Mouse (Mus musculus): ENCODE data around the gene Gm10282. TPM values are rescaled to one million over a fixed set of nuclear protein-coding genes. Genes with fewer than 3 reads are reported as not detected.
A peak's percentile ranks its signal among the peaks of the same experiment; 100 is the strongest.

Gene Gm10282
- total RNA-seq, 2 experiments from 2014 or later, result 3.9 to 6.2 TPM

- no peak for DNase-seq (ENCODE audit: extremely low spot score in 1 of 2, low spot score in 2 of 2)
- Histone ChIP-seq H3K4me3 (no peak overlapping the region), H3K27ac (no peak overlapping the region)
- intact Hi-C loops (cut with DNase I), result no loop called here
- no peak for TF ChIP-seq CTCF (IDR thresholded peaks at IDR 0.05)
Measured at GRCm38 (mm10) chr8:72291104-72291503, 14.0 kb downstream of the Gm10282 start.

DNA sequence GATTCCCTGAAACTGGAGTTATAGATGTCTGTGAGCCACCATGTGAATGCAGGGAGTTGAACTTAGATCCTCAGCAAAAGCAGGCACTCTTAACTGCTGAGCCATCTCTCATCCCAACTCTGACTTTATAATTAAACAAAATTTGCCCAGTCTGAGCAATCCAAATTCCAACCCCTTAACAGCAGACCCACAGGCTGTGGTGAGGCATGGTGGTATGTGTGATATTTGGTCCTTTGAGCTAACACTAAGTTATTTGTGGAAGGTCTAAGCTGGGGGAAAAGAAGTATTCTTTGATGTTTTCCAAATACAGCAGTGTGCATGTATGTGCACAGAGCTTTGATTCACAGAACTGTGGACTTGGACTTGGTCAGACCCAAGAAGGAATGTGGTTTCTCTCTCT lies 16.0 kb downstream of the Gm10282 start:
- TF ChIP-seq CTCF (IDR thresholded peaks at IDR 0.05), result no peak
- intact Hi-C loops (cut with DNase I), result no loop called here
- DNase-seq (ENCODE audit: extremely low spot score in 1 of 2, low spot score in 2 of 2), result no peak
- no peak overlapping the region for H3K27ac ChIP-seq
- H3K4me3 ChIP-seq, result no peak overlapping the region

GRCm38 (mm10) chr8:72285285-72285684 lies 19.8 kb downstream of the Gm10282 start:
- no peak overlapping the region for H3K4me3 ChIP-seq
- TF ChIP-seq CTCF (IDR thresholded peaks at IDR 0.05), result no peak
- no peak overlapping the region for H3K27ac ChIP-seq
- intact Hi-C loops (cut with DNase I), result no loop called here
- no peak for DNase-seq (ENCODE audit: extremely low spot score in 1 of 2, low spot score in 2 of 2)

DNA sequence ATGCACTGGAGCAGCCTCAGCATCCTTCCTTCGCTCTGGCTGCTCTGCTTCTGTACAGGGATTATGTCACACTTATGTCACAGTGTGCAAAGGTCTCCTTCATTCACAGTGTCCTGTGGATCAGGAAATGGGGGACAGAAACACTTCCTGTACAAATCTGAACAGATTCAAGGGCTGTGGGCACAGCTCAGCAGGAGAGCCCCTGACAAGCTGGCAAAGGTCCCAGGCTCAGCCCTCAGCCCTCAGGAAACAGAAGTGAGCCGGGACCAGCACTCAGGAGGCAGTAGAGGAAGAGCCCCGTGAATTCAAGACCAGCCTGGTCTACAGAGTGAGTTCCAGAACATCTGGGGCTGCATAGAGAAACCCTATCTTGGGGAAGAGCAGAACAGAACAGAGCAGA lies 23.4 kb downstream of the Gm10282 start:
- Histone ChIP-seq H3K4me3 (no peak overlapping the region), H3K27ac (no peak overlapping the region)
- no peak for TF ChIP-seq CTCF (IDR thresholded peaks at IDR 0.05)
- DNase-seq (ENCODE audit: extremely low spot score in 1 of 2, low spot score in 2 of 2), result no peak
- intact Hi-C loops (cut with DNase I), result no loop called here

GRCm38 (mm10) chr8:72279151-72279550 lies 25.9 kb downstream of the Gm10282 start:
- Histone ChIP-seq H3K27ac (no peak overlapping the region), H3K4me3 (no peak overlapping the region)
- intact Hi-C loops (cut with DNase I), result no loop called here
- no peak for DNase-seq (ENCODE audit: extremely low spot score in 1 of 2, low spot score in 2 of 2)
- TF ChIP-seq CTCF (IDR thresholded peaks at IDR 0.05), result no peak

DNA sequence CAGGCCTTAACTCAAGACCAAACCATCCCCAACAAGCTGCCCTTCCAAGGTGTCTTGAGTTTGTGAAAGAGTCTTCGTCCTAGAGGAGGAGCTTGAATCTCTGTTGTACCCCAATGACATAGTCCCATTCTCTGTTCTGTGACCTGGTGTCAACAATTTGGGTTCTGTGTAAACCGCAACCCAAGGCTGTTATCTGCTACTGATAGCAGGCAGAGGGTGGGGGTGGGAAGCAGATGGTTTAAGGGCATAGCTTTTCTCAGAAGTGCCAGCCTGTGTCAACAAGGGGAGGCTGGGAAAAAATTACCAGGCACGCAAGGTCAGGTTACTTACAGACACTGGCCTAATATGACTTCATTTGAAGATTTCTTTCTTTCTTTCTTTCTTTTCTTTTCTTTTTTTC lies 27.8 kb downstream of the Gm10282 start:
- no peak for TF ChIP-seq CTCF (IDR thresholded peaks at IDR 0.05)
- intact Hi-C loops (cut with DNase I), result no loop called here
- Histone ChIP-seq H3K27ac (no peak overlapping the region), H3K4me3 (no peak overlapping the region)
- no peak for DNase-seq (ENCODE audit: extremely low spot score in 1 of 2, low spot score in 2 of 2)

DNA sequence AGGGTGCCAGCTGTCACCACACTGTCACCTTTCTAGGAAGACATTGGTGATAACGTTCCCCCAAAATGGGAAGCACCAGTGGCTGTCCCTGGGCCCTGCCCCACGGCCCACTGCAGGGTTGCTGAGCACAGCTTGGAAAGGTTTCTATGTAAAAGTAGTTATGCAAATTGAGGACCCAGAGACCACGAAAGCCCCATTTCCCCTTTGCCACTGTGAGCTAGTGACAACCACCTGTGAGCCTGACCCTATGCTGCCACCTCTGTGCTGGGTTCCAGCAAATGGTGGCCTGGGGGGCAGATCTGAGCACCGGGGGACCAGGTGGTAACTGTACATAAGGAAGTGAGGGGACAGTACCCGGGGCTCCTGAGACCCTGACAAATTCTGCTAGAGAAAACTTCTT lies 31.3 kb downstream of the Gm10282 start:
- TF ChIP-seq CTCF (IDR thresholded peaks at IDR 0.05), result no peak
- DNase-seq (ENCODE audit: extremely low spot score in 1 of 2, low spot score in 2 of 2), result no peak
- intact Hi-C loops (cut with DNase I), result no loop called here
- H3K27ac ChIP-seq, result no peak overlapping the region
- no peak overlapping the region for H3K4me3 ChIP-seq

DNA sequence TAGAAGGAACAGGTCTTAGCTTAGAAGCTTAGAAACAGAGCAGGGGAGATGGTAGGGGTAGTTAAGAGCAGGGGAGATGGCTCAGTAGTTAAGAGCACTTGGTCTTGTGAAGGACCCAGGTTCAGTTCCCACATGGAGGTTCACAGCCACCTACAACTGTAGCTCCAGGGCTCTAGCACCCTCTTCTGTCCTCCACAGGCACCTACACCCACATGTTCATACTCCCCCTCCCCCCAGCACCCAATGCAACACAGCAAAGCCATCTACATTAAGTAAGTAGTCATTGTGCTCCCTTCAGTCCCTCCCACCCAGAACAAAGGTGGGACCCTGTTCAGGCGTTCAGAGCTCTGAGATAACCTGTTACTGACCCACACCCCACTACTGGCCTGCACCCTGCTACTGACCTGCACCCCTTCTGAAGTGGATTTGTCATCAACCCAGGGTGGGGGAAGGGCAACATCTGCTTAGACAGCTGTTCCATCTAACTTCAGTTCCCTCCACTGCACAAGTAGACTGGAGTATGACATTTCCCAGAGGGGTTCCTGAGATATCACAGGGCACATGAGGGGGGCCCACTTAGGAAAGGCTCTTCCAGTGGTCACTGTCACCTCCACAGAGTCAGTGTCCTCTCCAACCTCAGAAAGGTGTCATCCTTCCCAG lies 31.8 kb downstream of the Gm10282 start:
- no peak for DNase-seq (ENCODE audit: extremely low spot score in 1 of 2, low spot score in 2 of 2)
- no peak for TF ChIP-seq CTCF (IDR thresholded peaks at IDR 0.05)
- intact Hi-C loops (cut with DNase I), result no loop called here
- Histone ChIP-seq H3K27ac (no peak overlapping the region), H3K4me3 (no peak overlapping the region)

DNA sequence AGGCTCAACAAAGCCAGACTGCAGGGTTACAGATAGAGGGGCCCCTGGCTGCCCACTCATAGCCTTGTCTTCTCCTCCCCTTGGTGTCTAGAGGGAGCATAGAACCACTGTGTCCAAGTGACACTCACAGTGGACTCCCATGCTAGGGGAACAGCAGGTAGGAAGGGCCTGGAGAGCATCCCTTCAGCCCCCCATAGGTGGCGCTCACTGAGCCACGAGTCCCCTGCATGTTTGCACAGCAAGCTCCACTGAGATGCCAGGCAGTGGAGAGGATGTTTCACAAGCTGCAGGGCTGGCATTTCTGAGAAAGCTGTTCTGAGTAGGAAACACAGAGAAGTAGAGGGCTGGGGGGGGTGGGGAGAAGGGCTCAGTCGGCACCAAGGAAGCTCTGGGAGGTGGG lies 32.7 kb downstream of the Gm10282 start:
- Histone ChIP-seq H3K4me3 (no peak overlapping the region), H3K27ac (no peak overlapping the region)
- DNase-seq (ENCODE audit: extremely low spot score in 1 of 2, low spot score in 2 of 2), result peak; percentile 51 to 54
- intact Hi-C loops (cut with DNase I), result no loop called here
- peak; percentile 70 for TF ChIP-seq CTCF (IDR thresholded peaks at IDR 0.05)

DNA sequence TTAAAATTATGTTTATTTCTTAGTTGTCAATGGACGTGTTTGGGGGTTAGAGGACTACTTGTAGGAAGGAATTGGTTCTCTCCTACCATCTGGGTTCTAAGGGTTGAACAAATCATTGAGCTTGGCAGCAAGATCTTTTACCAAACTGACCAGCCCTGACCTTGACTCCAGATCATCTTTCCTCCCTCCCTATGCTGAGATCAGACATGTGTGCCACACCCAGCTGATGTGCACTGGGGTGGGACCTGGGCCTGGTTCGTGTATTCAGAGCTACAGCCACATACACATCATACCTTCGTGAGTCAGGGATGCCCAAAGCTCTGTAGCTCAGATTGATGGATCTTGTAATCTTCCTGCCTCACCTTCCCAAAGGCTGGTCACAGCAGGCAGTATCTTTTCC lies 33.4 kb downstream of the Gm10282 start:
- no peak for TF ChIP-seq CTCF (IDR thresholded peaks at IDR 0.05)
- Histone ChIP-seq H3K4me3 (no peak overlapping the region), H3K27ac (no peak overlapping the region)
- DNase-seq (ENCODE audit: extremely low spot score in 1 of 2, low spot score in 2 of 2), result no peak
- intact Hi-C loops (cut with DNase I), result no loop called here

GRCm38 (mm10) chr8:72271051-72271660 lies 33.9 kb downstream of the Gm10282 start:
- intact Hi-C loops (cut with DNase I), result no loop called here
- DNase-seq (ENCODE audit: extremely low spot score in 1 of 2, low spot score in 2 of 2), result no peak
- TF ChIP-seq CTCF (IDR thresholded peaks at IDR 0.05), result no peak
- Histone ChIP-seq H3K27ac (no peak overlapping the region), H3K4me3 (no peak overlapping the region)

DNA sequence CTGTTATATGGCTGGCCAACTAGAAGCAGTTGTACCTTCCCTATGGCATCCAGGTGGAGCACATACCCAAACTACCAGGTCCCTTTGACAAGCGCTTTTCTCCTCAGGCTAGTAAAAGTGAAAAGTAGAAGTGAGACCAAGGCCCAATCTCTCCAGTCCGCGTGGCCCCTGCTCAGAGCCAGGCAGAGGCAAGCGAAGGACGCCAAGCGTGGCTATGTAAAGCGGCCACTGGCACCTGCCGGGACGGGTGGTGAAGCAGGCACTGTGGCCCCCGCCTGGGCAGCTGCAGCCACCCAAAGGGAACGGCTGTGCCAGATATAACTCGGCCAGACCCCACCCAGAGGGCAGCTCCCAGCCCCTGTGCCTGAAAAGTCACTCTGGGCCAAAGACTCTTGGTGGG lies 34.5 kb downstream of the Gm10282 start:
- intact Hi-C loops (cut with DNase I), result no loop called here
- no peak for DNase-seq (ENCODE audit: extremely low spot score in 1 of 2, low spot score in 2 of 2)
- TF ChIP-seq CTCF (IDR thresholded peaks at IDR 0.05), result no peak
- Histone ChIP-seq H3K4me3 (no peak overlapping the region), H3K27ac (no peak overlapping the region)

- no peak overlapping the region for H3K4me3 ChIP-seq
- TF ChIP-seq CTCF (IDR thresholded peaks at IDR 0.05), result no peak
- DNase-seq (ENCODE audit: extremely low spot score in 1 of 2, low spot score in 2 of 2), result no peak
- intact Hi-C loops (cut with DNase I), result no loop called here
- H3K27ac ChIP-seq, result peak overlapping the region; percentile 82
Measured at GRCm38 (mm10) chr8:72268356-72268755, 36.7 kb downstream of the Gm10282 start.
